Mouse (Mus musculus) sigmoid colon, adult 10 weeks (tissue): ENCODE measurements around the gene Gm5244. TPM values are rescaled to one million over a fixed set of nuclear protein-coding genes. Genes with fewer than 3 reads are reported as not detected.

Experiments used
- polyA plus RNA-seq: library from polyadenylated mRNA; stranded (reverse); fragments of 350-450 nt; fragmentation: Illumina TruSeq; extraction: RNeasy Lipid Tissue Mini Kit (QIAGEN cat#74804); gene quantifications from one replicate; pipeline ENCODE4 v1.2.3, GENCODE M21; 2014; ENCODE audit warnings: low read depth, low replicate concordance

The Gm5244 gene
- not detected for polyA plus RNA-seq

GRCm38 (mm10) chr19:12846382-12846781 lies at the start of gene Gm5244:
TSS of gene Gm5244 (plus strand) at chr19:12846682.

GRCm38 (mm10) chr19:12856983-12857382 lies 10.5 kb downstream of the Gm5244 start, which contains the start of gene Olfr1444:
TSS of gene Olfr1444 (plus strand) at chr19:12857283.

GRCm38 (mm10) chr19:12883555-12883954 lies 37.1 kb downstream of the Gm5244 start, which contains the start of gene Olfr1445:
TSS of gene Olfr1445 (plus strand) at chr19:12883855.

GRCm38 (mm10) chr19:12893424-12893823 lies 46.9 kb downstream of the Gm5244 start, which contains the start of gene Olfr1446:
TSS of gene Olfr1446 (minus strand) at chr19:12893524.

Other genes with a start within 250 kb of the Gm5244 start
- gene Gm4952, start 246.7 kb upstream of the Gm5244 start, polyA plus RNA-seq, result 0.85 TPM
- gene Glyat, start 213.4 kb upstream of the Gm5244 start, polyA plus RNA-seq, result not detected
- not detected for gene Olfr1442, start 176.2 kb upstream of the Gm5244 start, polyA plus RNA-seq
- not detected for gene Olfr1443, start 168.6 kb upstream of the Gm5244 start, polyA plus RNA-seq
- not detected for gene Keg1, start 150.9 kb upstream of the Gm5244 start, polyA plus RNA-seq
- 2.2 TPM for gene Cntf, start 81.0 kb upstream of the Gm5244 start, polyA plus RNA-seq
- 205 TPM for gene Zfp91, start 50.6 kb upstream of the Gm5244 start, polyA plus RNA-seq
- 4.7 TPM for gene Lpxn, start 50.5 kb upstream of the Gm5244 start, polyA plus RNA-seq
- gene Olfr1444, start 10.6 kb downstream of the Gm5244 start, polyA plus RNA-seq, result not detected
- gene Olfr1445, start 37.2 kb downstream of the Gm5244 start, polyA plus RNA-seq, result not detected
- gene Olfr1446, start 46.8 kb downstream of the Gm5244 start, polyA plus RNA-seq, result not detected
- gene Olfr1447, start 57.1 kb downstream of the Gm5244 start, polyA plus RNA-seq, result not detected
- gene Olfr1448, start 77.7 kb downstream of the Gm5244 start, polyA plus RNA-seq, result not detected
- gene Olfr1449, start 84.2 kb downstream of the Gm5244 start, polyA plus RNA-seq, result not detected
- not detected for gene Olfr1450, start 103.6 kb downstream of the Gm5244 start, polyA plus RNA-seq
- not detected for gene Olfr1451, start 148.3 kb downstream of the Gm5244 start, polyA plus RNA-seq
- gene Olfr1453, start 181.6 kb downstream of the Gm5244 start, polyA plus RNA-seq, result not detected
- gene Olfr1454, start 213.9 kb downstream of the Gm5244 start, polyA plus RNA-seq, result not detected